Mouse (Mus musculus): ENCODE data around the gene Rasgrp2.

DNA sequence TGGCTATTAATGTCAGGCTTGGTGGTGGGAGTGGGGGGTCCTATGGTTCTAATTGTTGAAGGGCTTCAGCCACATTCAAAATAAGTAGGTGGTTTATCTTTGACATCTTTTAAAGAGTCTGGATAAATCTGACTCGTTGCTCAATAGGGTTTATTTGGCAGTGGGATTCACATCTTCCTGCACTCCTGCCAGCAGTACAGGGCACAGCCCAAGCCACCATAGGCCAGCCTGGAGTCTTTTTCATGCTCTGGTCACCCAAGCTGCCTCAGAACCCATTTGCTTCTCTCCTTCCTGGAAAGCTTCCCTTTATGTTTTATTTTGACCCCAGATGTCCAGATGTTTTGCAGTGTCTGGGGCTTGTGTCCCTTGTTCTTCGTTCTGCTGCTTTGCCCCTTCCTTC lies 22.5 kb upstream of the Rasgrp2 start:
- no peak for TF ChIP-seq GATA1 (IDR thresholded peaks at IDR 0.05; ENCODE audit: borderline replicate concordance, low read length)
- TF ChIP-seq FLI1 (IDR thresholded peaks at IDR 0.05; ENCODE audit: low read length) = no peak

All from megakaryocyte, embryonic 14.5 days (primary cell).